Mouse (Mus musculus) 3134 (cell line): ENCODE measurements at regions not wholly inside any gene's neighbourhood (a gene's known extent, or its start where the extent isn't known, plus 50 kb on each side); places are given as distances from the start of the nearest gene placed in this dataset.

Experiments used
- DNase-seq: peaks from one replicate; pipeline ENCODE4 v3.0.0-alpha.2; 2011; ENCODE audit warnings: low spot score; ENCODE audit not compliant: insufficient read length; ENCODE audit errors: extremely low read depth

DNA sequence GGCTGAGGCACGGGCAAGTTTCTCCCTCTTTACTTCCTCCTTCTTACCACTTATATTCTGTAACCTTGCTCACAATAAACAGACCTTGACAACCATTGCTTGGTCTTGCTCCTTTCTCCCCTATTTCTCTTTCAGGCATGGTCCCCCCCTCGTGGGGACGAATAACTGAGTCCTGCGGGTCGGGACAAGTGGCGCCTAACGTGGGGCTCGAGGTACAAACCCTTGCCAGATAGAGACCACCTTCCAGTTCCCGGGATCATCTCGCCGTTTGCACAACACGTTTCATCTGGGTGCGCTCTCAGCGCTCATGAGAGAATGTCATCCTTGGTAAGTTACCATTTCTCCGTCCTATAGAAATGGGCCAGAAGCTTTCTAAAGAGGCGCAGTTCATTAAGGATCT lies 79.6 kb upstream of the Foxn3 start:
- no peak for DNase-seq

DNA sequence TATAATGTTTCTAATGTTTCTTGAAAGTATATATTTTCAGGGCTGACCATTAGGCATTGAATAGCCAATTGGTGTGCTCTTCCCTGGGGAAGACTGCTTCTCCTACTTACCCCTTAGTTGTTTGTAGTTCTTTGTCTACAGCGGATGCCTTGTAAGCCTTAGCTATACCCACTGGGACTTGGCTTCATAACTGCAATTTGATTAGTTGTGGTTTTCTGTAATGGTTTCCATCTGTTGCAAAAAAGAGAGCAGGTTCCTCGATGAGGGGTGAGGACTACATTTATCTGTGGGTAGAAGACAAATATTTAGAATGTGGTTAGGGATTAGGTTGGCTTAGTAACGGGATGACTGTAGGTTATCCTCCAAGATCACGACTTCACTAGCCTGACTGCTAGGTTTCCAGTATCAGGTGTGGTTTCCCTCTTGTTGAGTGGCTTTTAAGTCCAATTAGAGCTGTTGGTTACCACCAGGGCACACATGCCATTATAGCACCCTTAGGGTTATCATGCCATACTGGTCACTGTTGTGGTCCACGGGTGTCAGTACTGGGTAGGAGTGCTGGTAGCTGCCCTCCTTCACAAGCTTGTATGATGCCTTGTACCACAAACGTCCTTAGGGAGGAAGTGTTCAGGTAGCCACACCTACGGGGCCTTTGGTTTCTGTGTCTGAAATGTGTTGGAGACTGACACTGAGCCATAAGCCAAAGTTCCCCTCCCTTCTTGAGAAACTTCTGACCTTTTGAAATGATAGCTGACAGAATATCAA lies 78.9 kb upstream of the Foxn3 start:
- no peak for DNase-seq

DNA sequence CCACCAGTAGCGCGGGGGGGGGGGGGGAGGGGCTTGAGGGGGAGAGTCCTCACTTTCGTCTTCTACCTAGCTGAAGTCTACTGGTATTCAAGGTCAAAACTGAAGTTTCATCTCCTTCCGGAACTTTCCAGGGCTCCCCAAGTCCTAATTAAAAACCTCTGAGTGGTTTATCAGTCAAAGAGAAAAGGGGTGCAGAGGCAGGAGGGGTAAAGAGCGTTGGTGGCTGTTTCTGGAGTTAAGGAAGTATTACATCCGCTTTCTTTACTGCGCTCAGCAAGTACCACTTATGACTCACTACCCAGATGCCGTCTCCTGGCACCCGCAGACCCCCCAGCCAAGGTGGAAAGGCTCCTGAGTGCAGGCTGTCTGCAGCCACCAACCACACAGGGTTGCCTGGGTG lies 77.9 kb upstream of the Foxn3 start:
- DNase-seq, result no peak

DNA sequence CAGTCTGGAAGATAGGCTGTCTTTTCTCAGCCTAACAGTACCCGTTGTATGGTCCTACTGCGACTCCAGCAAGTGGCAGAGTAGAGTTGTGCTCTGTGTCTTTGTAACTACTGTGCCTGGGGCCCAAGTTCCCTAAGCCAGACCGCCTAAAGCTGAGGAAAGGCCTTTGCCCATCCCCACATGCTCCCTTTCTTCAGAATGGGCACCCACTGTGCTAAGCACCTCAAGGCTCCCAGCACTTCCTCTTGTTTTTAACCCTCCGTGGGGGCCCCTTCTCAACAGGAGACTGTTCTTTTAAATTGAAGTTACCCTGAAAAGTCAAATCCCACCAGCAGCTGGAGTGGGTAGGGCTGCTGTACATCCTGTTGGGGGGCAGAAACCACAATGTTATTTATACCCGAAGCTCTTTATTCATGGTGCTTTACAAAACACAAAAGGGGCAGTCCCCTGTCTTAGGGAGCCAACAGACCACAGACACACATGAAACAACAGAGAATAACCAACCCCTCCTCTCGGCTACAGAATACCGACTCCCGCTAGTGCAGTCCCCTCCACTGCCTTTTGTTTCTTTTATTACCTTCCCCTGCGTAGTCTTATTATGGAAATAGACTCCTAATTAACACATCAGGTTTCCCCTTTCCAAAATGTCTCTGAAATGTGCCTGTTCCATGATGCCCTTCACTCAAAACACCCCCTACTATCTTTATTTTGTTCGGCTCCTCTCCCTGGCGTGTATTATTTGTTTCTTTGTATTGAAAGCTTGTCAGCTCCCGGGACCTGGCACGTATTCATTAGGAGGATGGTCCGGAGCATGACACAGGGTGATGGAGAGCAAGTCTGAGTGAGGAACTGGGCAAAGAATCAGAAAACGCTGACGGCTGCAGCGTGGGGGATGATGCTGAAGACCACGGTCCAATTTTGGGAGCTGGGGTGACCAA lies 77.1 kb upstream of the Foxn3 start:
- DNase-seq, result no peak

DNA sequence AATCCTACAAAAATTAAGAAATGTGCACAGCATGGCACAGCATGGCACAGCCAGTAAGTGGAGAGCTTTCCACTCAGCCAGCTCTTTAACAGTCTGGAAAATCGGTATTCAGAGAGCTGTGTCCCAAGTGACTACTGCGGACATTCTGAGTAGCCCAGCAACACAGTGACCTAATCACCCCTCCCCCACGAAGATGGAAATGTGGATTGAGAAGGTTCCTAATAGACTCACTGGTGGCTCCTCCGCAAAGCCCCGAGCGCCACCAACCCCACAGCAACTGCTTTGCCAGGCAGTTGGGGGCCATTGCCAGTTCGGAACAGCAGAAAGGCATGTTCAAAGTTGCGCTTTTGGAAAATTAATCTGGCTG lies 76.4 kb upstream of the Foxn3 start:
- DNase-seq, result no peak

DNA sequence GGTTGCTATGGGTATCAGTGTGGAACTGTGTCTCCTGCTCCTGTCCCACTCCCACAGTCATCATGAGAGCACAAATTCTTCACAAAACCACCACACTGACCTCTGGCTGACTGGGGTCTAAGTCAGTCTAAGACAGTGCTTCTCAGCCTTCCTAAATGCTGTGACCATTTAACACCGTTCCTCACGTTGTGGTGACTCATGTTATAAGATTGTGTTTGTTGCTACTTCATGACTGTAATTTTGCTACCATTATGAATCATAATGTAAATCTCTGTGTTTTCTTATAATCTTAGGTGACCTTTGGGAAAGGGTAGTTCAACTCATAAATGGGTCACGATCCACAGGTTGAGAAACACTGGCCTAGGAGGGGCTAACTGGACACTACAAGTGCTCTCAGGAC lies 75.7 kb upstream of the Foxn3 start:
- peak; percentile 7 for DNase-seq

DNA sequence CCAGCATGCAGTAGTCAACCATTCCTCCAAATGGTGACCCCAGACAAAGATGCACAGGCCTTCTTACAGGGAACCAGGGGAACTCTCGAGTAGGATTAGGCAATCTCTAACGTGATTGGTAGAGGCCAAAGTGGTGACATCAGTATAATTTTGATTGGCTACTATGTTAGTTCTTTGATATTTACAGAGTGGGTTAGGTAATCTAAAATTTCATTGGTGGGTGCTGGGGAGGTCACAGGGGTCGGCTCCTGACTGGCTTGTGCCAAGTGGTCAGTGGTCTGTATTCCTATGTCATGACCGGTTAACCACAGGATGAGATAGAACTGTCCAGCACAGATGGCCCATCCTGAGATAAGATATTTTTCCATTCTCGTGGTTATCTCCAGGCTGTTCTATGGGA lies 74.6 kb upstream of the Foxn3 start:
- DNase-seq, result no peak

DNA sequence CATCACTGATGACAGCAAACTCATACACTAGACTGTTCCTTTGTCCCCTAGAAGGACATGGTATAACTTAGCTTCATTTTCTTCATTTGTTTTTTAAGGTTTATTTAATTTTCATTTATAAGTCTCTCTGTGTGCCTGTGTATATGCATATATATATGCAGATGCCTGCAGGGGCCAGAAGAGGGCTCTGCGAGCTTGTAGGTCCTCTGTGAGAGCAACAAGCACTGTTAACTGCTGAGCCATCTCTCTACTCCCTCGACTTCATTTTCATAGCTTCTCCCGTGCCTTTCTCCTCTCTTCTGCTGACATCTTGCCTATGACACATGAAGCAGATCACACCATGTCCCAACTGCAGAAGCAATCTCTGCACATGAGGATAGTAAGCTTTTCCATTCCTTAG lies 72.9 kb upstream of the Foxn3 start:
- DNase-seq, result no peak

DNA sequence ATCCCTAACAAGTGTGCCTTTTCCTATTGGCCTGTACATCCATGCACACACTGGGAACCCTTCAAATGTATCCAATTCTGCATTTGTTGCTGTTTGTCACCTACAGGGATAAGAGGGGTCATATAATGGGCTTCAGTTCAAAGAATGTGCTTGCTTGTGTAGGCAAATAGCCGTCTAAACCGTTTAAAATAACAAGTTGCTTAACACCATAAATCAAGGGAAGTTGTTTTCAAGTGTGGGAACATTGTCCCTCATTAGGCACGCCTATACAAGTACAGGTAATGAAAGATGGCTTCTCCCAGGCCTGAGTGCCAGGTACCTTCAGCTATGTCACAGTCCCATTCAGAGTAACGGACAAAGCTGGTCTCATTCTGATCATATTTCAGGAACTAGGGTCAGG lies 72.0 kb upstream of the Foxn3 start:
- DNase-seq, result no peak

DNA sequence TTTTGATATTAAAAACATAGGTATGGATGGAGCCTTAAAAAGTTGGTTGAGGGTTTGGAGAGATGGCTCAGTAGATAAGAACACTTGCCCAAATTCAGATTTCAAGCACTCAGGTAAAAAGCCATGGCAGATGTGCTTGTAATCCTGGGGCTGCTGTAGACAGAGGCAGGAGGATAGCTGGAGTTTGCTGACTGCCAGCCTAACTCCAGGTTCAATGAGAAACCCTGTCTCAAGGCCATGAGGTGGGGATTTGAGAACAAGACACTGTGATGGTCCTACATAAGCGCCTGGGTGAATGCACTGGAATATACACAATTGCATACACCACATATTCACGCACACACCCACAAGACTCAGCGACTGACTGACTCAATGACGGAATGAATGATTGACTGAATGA lies 71.3 kb upstream of the Foxn3 start:
- DNase-seq, result no peak

DNA sequence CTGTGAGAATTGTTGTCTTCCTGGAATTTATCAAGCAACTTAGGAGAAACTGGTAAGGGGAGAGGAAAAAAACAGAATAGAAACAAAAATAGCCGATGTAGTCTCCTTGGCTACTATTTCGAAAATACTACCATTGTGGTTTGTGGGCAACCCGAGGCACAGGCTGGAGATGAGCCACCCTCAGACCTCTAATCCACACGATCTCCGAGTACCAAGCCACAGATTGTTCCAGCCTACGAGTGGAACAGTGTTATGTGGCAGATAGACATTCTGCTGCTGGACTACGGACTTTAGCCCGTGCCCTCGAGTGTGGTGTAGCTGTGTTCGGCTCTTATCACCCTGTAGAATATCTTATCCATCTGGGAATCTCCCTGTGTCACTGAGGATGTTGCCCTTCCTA lies 70.3 kb upstream of the Foxn3 start:
- DNase-seq, result no peak

DNA sequence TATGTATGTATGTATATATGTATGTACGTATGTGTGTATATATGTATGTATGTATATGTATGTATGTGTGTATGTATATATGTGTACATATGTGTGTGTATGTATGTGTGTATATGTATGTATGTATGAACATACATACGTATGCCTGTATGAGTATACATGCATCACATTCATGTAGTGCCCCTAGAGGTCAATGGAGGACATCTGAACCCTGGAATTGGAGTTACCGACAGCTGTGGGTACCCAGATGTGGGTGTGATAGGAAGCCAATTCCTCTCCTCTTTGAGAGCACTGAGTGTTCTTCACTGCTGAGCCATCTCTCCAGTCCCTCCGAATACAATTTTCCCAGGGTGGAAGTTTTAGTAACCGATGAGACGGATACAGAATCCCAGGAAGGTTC lies 69.6 kb upstream of the Foxn3 start:
- DNase-seq, result no peak

DNA sequence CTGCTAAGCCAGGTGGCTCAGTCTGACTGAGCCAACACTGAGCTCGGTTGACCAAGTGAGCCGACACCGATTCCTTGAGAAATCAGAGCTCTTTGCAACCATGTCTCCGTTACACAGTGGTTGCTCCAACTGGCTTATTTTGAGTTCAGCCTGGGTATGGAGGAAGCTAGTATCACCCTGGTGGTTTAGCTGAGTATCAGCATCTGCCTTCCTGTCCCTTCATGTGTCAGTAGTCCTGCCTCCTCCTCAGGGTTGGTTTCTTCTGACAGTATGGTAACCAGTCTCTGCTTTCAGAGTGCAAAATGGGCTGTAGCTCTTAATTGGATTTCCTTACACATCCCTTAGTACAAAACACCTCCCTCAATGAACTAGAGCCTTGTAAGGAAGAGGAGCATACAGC lies 66.2 kb upstream of the Foxn3 start:
- DNase-seq, result no peak

DNA sequence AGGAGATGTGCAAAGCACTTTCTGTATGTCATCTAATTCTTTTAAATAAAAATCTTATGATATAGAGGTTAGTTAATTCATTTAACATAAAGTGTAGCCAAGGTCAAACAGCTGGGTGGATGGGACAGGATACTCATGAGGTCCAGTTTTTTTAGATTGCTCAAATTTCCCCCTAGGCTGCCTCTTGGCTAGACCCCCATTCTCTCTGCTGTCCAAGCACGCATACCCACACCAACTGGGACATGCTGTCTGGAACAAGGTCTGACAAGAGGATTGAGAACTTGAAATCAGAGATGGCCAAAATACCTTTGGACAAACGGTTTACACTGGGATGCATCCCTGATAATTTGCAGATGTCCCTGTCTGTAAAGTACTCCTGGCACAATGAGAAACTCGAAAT lies 65.0 kb upstream of the Foxn3 start:
- DNase-seq, result no peak

DNA sequence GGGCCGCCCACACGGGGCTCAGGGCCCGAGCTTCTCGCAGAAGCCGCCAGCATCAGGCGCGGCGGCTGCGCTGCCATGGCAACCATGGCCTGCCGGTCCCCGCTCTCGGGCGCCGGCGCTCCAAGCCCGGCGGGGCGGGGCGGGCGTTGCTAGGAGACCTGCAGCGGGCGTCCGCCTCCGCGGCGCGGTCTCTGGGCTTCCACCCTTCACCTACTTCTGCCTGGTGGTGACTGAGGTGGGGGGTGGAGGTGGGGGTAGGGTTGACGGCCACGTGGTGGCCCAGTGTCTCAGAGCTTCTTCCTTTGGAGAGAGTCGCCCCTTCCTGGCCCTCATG lies 64.5 kb upstream of the Foxn3 start:
- DNase-seq, result no peak

DNA sequence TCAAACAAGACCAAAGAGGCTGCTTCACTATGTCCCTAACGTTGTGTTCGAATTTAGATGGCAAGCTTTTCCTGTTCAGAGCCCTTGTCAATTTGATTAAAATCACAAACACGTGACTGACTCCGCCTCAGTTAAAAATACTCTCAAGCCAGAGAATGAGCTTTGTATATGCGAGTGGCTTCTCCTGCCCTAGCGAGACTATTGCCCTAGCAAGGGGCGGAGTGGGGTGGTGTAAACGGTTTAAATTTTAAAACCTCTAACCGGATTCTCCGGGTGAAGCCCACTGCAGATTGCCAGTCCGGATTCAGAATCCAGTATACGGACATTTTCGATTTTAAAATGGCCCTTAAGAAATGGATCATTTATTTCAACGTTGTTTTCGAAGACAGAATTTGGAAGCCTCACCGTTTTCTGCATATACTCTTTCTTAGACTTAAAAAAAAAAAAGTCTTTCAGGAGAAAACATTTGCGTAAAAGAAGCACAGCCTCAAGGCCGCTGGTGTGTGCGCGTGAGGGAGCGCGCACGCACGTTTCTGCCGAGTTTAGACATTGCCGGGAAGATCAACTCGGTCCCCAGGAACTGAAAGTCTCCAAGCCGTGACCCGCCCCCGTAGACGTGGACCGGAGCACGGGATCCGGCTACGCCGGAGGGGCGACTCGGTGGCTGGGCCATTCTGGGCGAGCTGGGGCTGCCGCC lies 64.0 kb upstream of the Foxn3 start:
- DNase-seq, result no peak

DNA sequence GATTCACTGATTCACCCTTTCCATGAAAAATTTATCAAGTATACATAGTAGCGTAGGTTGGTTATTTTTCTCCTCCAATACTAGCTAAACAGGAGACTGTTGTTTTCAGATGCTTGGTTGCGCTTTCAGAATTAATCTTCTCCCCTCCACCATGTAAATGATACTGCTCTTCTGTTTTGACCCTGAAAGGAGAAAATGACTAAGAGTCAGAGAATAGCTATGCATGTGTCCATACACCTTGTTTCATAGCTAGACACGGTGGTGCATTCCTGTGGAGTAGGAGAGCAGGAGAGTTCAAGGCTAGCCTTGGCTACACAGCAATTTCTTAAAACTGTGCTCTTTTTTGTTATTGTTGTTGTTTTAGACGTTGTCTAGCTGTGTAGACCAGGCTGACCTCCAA lies 62.8 kb upstream of the Foxn3 start:
- no peak for DNase-seq

DNA sequence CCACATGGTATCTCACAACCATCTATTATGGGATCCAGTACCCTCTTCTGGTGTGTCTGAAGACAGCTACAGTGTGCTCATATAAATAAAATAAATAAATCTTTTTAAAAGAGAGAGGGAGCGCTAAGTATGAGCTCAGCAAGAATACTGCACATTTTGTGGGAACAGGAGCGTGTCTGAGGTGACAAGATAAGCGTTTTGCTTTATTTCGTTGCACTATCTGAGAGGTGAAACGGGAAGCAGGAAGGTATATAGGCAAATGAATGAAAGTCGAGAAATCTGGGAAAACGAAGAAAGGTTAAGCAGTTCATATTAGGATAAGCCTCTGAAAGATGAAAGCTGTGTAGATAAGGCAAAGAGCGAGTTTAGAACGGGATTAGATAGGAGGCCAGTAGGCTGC lies 61.7 kb upstream of the Foxn3 start:
- DNase-seq, result no peak

DNA sequence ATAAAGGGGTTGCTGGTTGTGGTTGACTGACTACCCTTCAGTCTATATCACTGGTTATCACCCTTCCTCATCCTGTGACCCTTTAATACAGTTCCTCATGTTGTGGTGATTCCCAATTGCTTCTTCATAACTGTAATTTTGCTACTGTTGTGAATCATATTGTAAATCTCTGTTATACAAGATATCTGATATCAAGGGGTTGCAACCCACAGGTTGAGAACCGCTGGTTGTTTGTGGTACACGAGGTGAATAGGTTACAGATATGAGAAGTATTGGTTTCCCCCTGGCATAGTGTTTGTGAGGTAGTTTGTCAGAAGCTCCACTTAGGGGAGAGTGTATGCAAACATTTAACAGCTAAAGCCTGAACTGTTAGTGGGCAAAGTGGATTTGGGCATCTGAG lies 58.9 kb upstream of the Foxn3 start:
- DNase-seq, result no peak

DNA sequence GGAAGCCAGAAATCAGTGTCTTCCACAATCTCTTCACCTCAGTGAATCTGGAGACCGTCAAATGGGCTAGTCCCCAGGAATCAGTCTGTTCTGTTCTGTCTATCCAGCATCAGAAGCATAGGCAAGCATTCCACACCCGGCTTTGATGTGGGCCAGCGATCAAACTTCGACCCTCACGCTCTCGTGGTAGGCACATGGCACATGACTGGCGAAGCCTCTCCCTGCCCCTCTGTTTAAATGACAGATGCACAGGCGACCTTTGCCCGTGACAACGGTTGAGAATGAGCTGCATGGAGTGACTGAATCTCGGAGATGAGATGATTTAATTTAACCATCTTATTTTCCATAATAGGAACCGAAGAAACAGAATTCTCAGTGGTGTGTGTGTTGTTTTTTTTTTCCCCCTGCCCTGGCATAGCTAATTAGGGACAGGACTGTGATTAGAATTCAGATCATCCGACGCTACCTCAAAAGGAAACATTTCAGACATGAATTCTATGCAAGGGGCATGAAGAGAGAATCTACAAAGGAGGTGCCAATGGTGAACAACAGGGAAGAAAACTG lies 53.9 kb upstream of the Foxn3 start:
- no peak for DNase-seq

DNA sequence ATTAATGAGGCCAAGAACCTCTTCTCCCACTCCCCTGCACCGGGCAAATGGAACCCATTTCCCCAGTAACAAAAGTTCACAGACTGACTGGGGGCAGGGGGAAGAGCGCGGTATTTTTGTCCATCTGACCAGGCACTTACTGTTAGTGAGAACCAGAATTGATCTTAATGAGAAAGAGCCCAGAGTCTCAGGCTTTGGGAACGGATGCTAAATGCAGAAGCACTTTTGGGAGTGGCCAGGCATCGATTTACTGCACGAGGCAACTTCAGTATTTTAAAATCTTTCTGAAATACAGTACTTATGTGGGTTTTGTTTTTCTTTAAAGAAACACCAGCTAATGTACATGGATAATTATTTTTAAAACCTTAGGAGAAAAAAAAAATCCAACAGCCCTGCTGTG lies 51.0 kb upstream of the Foxn3 start:
- DNase-seq, result no peak
